Mouse (Mus musculus) E14TG2a.4 (cell line): ENCODE data around the gene Trim56.

Source experiments
- CTCF ChIP-seq: conservative IDR thresholded peaks from 2 replicates; pipeline ENCODE4 v1.5.1; 2014; ENCODE audit warnings: low read length
- NANOG ChIP-seq: IDR thresholded peaks from 2 replicates; pipeline ENCODE4 v1.6.1; 2014; ENCODE audit warnings: borderline replicate concordance, low read length, mixed read lengths
- POU5F1 ChIP-seq: IDR thresholded peaks from 2 replicates; pipeline ENCODE4 v1.6.1; 2014; ENCODE audit warnings: low read length, borderline replicate concordance

DNA sequence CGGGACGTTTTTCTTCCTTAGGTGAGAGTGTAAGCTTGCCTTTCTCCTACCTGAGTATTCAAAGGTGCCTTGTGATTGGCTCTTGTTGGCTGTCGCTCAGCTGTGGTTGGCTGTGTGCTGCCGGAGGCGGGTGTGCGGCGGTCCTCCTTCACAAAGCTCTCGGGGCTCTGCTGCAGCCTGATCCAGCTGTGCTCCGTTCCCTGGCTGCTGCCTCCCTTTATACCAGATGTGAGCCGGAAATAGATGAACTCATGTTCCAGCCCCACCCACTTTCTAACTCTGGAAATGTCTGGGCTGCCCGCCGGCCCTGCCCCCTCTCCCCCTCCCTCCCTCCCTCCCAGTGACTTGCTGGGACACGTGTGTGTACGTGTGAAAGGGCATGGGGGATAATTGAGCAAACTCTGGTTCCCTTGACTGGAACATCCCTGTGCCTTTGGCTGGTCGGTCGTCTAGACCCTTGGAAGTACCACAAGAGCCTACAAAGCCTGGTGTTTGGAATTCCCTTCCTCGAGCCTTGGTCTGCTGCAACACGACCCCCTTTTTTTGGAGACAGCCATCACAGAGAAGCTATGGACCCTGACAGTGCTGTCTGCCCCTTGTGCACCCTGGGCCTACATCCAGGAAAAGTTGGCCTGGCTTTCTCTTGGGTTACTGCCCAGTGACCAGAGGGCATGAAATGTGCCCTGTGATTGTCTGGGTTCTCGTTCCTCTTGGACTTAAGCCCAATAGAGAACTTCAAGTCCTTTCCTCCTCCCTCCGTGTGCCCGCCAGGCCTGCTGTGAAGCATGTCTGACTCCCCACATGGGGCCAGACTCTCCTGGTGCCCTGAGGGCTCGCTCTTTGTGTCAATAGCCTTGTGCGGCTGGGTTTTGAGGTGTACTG is 43.7 kb downstream of the Trim56 start, which contains the start of gene Serpine1:
- TF ChIP-seq CTCF (no peak), NANOG (no peak), POU5F1 (no peak)
